Mouse (Mus musculus): ENCODE measurements around the gene Mapk8ip2.

The Mapk8ip2 gene

GRCm38 (mm10) chr15:89496131-89496530 lies 42.4 kb downstream of the Mapk8ip2 start:
- no peak for DNase-seq

- no peak for DNase-seq
These were observed 43.1 kb downstream of the Mapk8ip2 start for GRCm38 (mm10) chr15:89496841-89497240.

- DNase-seq: peak; percentile 79
These were observed 43.8 kb downstream of the Mapk8ip2 start for GRCm38 (mm10) chr15:89497391-89498048.

- peak; percentile 61 for DNase-seq
These were observed 44.6 kb downstream of the Mapk8ip2 start for GRCm38 (mm10) chr15:89498049-89498960.

GRCm38 (mm10) chr15:89498961-89499688 lies 45.4 kb downstream of the Mapk8ip2 start, which contains the start of gene Shank3:
Gene Shank3 (plus strand): TSS chr15:89499623.
- no peak for DNase-seq

- peak; percentile 75 for DNase-seq
These were observed 46.1 kb downstream of the Mapk8ip2 start for GRCm38 (mm10) chr15:89499784-89500220.

GRCm38 (mm10) chr15:89500221-89500791 lies 46.6 kb downstream of the Mapk8ip2 start:
- DNase-seq: no peak

- no peak for DNase-seq
These were observed 47.6 kb downstream of the Mapk8ip2 start for GRCm38 (mm10) chr15:89501321-89501720.

- DNase-seq: no peak
These were observed 51.1 kb downstream of the Mapk8ip2 start for GRCm38 (mm10) chr15:89504838-89505237.

- peak; percentile 31 for DNase-seq
These were observed 54.0 kb downstream of the Mapk8ip2 start for GRCm38 (mm10) chr15:89507751-89508150.

- no peak for DNase-seq
These were observed 59.0 kb downstream of the Mapk8ip2 start for GRCm38 (mm10) chr15:89512679-89513078.

Measured in kidney, postnatal 14 days (tissue).